Mouse (Mus musculus) limb, embryonic 11.5 days (tissue): ENCODE results near the gene Safb2. TPM values are rescaled to one million over a fixed set of nuclear protein-coding genes. Genes with fewer than 3 reads are reported as not detected.

Experiments
- ATAC-seq: fragments of 200-750 bp; cut with Nextera tagmentation; 2 replicates; pipeline ENCODE4 v1.8.0; 2017; ENCODE audit warnings: low read depth; ENCODE audit not compliant: insufficient number of reproducible peaks, low FRiP score, low TSS enrichment
- DNase-seq: peaks from one replicate; pipeline ENCODE4 v3.0.0-alpha.2; 2015; ENCODE audit warnings: low spot score
- H3K27ac ChIP-seq: fragments of 300-500 bp; sonication (generic); replicated peaks from 2 replicates; pipeline ENCODE4 v1.5.1; 2014; ENCODE audit warnings: low read depth, mild to moderate bottlenecking, low read length
- H3K27me3 ChIP-seq: fragments of 300-500 bp; sonication (generic); 2 replicates; pipeline ENCODE4 v1.6.1; 2014; ENCODE audit warnings: mild to moderate bottlenecking, low read length, mixed read lengths; ENCODE audit not compliant: control insufficient read depth, insufficient read depth
- H3K36me3 ChIP-seq: fragments of 300-500 bp; sonication (generic); 2 replicates; pipeline ENCODE4 v1.6.1; 2014; ENCODE audit warnings: mild to moderate bottlenecking, low read length, moderate library complexity, mixed read lengths; ENCODE audit not compliant: control insufficient read depth, insufficient read depth
- H3K4me1 ChIP-seq: fragments of 300-500 bp; sonication (generic); 2 replicates; pipeline ENCODE4 v1.6.1; 2014; ENCODE audit warnings: low read length, mixed read lengths; ENCODE audit not compliant: control insufficient read depth, insufficient read depth
- H3K4me2 ChIP-seq: fragments of 300-500 bp; sonication (generic); 2 replicates; pipeline ENCODE4 v1.6.1; 2014; ENCODE audit warnings: low read depth, mild to moderate bottlenecking, moderate library complexity; ENCODE audit not compliant: severe bottlenecking
- H3K4me3 ChIP-seq: fragments of 300-500 bp; sonication (generic); 2 replicates; pipeline ENCODE4 v1.5.1; 2014; ENCODE audit warnings: low read depth, low read length
- H3K9ac ChIP-seq: fragments of 300-500 bp; sonication (generic); 2 replicates; pipeline ENCODE4 v1.6.1; 2014; ENCODE audit warnings: mild to moderate bottlenecking, low read length
- H3K9me3 ChIP-seq: fragments of 300-500 bp; sonication (generic); 2 replicates; pipeline ENCODE4 v1.6.1; 2016; ENCODE audit warnings: low read length; ENCODE audit not compliant: control insufficient read depth
- WGBS: fragments of 180-500 bp; shearing (Covaris S2); extraction: QIAGEN DNeasy Blood & Tissue Kit; methylation state at CpG from one replicate; pipeline ENCODE4 v1.1.7; 2014; 5-methylcytosine and 5-hydroxymethylcytosine counted together
- polyA plus RNA-seq: library from polyadenylated mRNA; unstranded; fragments of >200 nt; fragmentation: Nextera tagmentation; extraction: Ambion mirVana; gene quantifications from 2 replicates; pipeline ENCODE4 v1.2.1, GENCODE M21; 2014

The Safb2 gene
- polyA plus RNA-seq, 1 experiment from 2014 or later: 65.3 TPM

DNA sequence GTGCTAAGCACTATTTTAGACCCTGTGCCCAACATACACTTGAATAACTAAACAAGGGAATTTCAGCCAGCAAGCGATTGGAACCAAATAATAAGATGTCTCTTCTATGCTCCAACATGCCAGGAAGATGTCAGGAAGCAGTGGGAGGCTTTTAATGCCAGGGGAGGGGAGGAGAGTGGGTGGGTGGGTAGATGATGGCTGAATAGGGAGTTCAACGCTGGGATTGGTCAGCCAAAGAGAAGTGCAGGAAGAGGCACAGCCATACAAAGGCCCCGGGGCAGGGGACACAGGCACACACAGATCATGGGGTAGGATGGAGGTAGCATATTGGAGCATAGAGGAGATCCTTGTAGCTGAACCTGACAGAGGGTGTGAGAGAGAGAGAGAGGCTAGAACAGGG lies 47.5 kb downstream of the Safb2 start:
- 77% methylated on average over 3 of the region's 3 CpGs for WGBS
- ATAC-seq: no peak

DNA sequence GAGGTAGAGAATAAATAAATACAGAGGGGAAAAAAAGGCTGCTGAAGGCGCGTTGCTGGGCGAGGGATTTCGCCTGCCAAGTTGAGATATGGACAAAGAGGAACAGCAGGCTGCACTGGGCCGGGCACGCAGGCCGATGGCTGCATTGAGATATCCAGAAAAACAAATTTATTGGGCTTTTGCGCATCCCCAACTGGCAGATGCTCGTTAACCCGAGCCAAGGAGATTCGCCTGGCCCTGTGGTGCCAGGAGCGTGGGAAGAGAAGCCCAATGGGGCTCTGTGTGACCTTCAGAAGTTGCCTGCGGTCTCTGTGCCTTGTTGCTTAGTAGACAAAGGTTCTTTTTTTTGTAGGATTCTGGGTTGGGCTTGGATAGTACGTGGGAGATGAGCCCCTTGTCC lies 48.2 kb downstream of the Safb2 start:
- Histone ChIP-seq H3K27me3 (no peaks in the 10 kb centered on the region), H3K4me2 (no peak overlapping the region), H3K9me3 (no peaks in the 10 kb centered on the region), H3K36me3 (no peaks in the 10 kb centered on the region), H3K4me3 (no peak overlapping the region), H3K9ac (no peak overlapping the region), H3K4me1 (no peaks in the 10 kb centered on the region), H3K27ac (no peak overlapping the region)
- ATAC-seq (no peak), DNase-seq (no peak)
- WGBS: 78% methylated on average over 14 of the region's 14 CpGs

More for the DNA sequence above, 47.5 kb downstream of the Safb2 start:
- no peak for DNase-seq
- no peaks in the 10 kb centered on the region for H3K27me3 ChIP-seq
- H3K9me3 ChIP-seq: no peaks in the 10 kb centered on the region
- H3K36me3 ChIP-seq: no peaks in the 10 kb centered on the region
- H3K4me2 ChIP-seq: no peak overlapping the region
- no peak overlapping the region for H3K27ac ChIP-seq
- no peaks in the 10 kb centered on the region for H3K4me1 ChIP-seq
- H3K4me3 ChIP-seq: no peak overlapping the region
- H3K9ac ChIP-seq: no peak overlapping the region

DNA sequence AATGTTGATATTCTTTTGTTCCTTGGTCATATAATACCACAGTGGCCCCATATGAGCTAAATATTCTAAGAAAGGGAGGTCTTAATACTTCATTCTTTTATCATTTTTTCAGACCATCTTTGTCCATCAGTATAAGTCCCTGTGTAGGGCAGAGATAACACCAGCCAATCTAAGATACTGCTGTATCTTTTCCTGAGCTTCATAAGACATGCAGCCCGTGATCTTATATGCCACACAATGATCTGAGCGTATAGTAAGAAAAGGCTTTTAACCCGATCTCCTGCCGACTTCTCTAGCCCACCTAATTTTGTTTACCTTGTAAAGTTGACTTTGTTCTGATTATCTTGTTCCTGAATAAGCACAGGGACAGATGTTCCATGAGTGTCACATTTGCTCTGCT lies 59.4 kb downstream of the Safb2 start:
- no peaks in the 10 kb centered on the region for H3K4me1 ChIP-seq
- H3K9me3 ChIP-seq: no peaks in the 10 kb centered on the region
- no peaks in the 10 kb centered on the region for H3K27me3 ChIP-seq
- H3K9ac ChIP-seq: no peak overlapping the region
- H3K27ac ChIP-seq: no peak overlapping the region
- no peaks in the 10 kb centered on the region for H3K36me3 ChIP-seq
- DNase-seq: no peak
- H3K4me3 ChIP-seq: no peak overlapping the region
- H3K4me2 ChIP-seq: no peak overlapping the region
- 80% methylated on average over 4 of the region's 4 CpGs for WGBS
- no peak for ATAC-seq

DNA sequence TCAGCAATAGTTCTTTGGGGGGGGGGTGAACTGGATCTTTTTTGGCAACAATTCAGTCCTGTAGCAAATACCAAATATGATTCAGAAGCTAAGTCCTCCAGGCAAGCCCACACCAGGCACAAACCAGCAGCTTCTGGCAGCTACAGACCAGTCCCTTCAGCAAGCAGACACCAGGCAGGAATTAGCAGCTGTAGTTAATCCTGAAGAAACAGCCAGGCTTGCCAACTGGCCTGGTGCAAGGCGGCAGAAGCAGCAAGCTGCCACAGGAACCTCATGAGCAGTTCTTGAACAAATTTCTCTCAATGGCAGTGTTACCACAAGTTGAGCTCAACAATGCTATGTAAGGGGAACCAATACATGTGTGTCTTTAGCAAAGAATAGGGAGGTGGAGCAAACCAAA lies 61.6 kb downstream of the Safb2 start:
- DNase-seq (no peak), ATAC-seq (no peak)
- Histone ChIP-seq H3K36me3 (no peaks in the 10 kb centered on the region), H3K9ac (no peak overlapping the region), H3K4me1 (no peaks in the 10 kb centered on the region), H3K27me3 (no peaks in the 10 kb centered on the region), H3K9me3 (no peaks in the 10 kb centered on the region), H3K4me2 (no peak overlapping the region), H3K4me3 (no peak overlapping the region), H3K27ac (no peak overlapping the region)
- 50% methylated on average over 1 of the region's 1 CpGs for WGBS

DNA sequence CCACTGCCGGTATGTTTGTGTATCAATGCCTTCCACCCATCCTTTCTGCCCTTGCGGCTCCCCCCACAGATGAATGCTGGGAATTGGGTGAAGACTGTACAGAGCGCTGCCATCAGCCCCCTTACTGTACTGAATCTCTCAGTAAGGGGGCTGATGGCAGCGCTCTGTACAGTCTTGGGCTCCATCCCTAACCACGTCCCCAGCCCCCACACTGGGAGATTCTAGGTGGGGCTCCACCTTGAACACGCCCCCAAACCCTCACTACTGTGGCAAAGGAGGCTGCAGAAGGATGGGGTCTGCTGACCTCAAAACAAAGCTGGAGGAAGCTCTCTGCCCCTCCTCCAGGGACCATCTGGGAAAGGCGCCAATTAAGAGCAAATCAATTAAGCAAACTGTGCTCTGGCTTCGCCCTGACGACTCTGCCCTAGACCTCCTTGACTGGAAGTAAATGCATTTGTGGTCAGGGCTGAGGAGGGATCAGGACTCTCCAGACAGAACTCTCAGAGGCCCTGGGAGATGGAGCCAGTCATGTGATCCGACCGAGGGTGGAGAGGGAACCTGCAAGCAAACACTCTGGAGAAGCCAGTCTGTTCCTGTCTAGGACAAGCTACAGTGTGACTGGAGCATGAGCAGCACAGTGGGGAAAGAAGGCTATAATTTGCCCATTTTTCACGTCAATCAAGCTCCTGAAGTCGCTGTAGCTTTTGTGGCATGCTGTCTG lies 68.5 kb downstream of the Safb2 start:
- peak; percentile 45 for DNase-seq
- 13% methylated on average over 13 of the region's 13 CpGs for WGBS
- peaks cover 2% of the 10 kb centered on the region; the same call in 1 of the 2 replicates for H3K9me3 ChIP-seq
- 0 out of 2 replicates have a peak, but pooled peaks have one; percentile 38 for ATAC-seq
- H3K4me2 ChIP-seq: peak overlapping the region; percentile 0; the same call in 1 of the 2 replicates
- no peaks in the 10 kb centered on the region for H3K36me3 ChIP-seq
- H3K4me3 ChIP-seq: no peak overlapping the region
- H3K27ac ChIP-seq: no peak overlapping the region
- peaks cover 11% of the 10 kb centered on the region; the same call in 1 of the 2 replicates for H3K4me1 ChIP-seq
- H3K27me3 ChIP-seq: peaks cover 32% of the 10 kb centered on the region
- no peak overlapping the region for H3K9ac ChIP-seq

DNA sequence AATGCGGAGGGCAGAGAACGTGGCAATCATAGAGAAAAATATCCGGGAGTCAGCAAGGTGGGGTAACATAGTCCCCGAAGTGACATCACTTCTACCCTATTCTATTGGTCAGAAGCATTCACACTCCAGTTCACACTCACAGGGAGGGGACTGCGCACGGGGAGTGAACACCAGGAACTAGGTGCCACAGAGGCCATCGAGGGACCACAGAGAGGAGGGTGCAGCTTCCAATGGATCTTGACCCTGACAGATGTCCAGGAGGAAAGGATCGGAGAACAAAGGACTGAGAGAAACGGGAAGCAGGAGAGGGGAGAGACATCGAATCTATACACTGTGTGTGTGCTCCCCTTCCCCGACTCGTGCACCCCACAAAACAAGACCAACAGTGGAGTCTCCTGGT lies 69.5 kb downstream of the Safb2 start:
- no peak for DNase-seq
- H3K4me2 ChIP-seq: no peak overlapping the region
- H3K9ac ChIP-seq: no peak overlapping the region
- no peak overlapping the region for H3K4me3 ChIP-seq
- 52% methylated on average over 12 of the region's 12 CpGs for WGBS
- H3K36me3 ChIP-seq: no peaks in the 10 kb centered on the region
- peaks cover 12% of the 10 kb centered on the region; the same call in 1 of the 2 replicates for H3K4me1 ChIP-seq
- H3K27ac ChIP-seq: no peak overlapping the region
- no peak for ATAC-seq
- peaks cover 42% of the 10 kb centered on the region for H3K27me3 ChIP-seq
- peaks cover 6% of the 10 kb centered on the region; the same call in 1 of the 2 replicates for H3K9me3 ChIP-seq

DNA sequence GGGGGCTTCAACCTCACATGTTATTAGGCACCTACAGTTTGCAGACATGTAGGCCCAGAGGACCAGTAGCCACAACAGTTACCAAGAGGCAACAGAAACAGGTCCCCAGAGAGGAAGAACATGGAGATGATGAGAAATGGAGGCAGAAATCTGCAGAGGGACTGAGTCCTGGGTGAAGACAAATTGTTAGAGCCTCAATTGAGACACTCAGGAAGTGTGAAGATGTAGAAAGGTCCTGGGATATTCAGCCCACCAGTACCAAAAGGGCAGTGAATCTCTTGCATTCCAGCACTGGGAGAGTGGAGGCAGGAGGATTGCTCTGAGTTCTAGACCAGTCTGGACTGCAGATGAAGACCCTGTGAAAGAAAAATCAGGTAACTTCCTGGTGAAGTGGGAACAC lies 70.1 kb downstream of the Safb2 start:
- H3K4me2 ChIP-seq: no peak overlapping the region
- no peaks in the 10 kb centered on the region for H3K36me3 ChIP-seq
- no peak overlapping the region for H3K27ac ChIP-seq
- ATAC-seq (no peak), DNase-seq (no peak)
- H3K4me1 ChIP-seq: peaks cover 12% of the 10 kb centered on the region; the same call in 1 of the 2 replicates
- H3K4me3 ChIP-seq: no peak overlapping the region
- peaks cover 44% of the 10 kb centered on the region for H3K27me3 ChIP-seq
- H3K9ac ChIP-seq: no peak overlapping the region
- H3K9me3 ChIP-seq: peaks cover 6% of the 10 kb centered on the region; the same call in 1 of the 2 replicates

DNA sequence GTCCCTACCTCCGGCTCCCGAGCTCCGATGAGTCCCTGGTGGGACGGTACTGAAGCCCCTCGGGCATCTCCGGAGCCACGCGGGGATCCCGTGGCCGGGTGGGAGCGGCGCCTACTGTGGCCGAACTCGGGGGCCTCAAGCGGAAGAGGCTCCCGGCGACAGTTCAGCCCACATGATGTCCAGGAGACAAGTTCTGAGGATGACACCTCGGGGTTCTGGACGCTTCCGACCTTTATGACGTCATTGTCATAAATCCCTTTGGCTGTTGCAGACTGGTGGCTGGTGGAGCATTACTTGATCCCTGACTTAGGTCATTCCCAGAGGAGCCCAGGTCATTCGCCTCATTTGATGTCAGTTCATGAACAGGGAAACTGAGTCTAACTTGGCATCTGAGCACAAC lies 72.1 kb downstream of the Safb2 start, which contains the start of gene Znrf4:
Gene Znrf4 (minus strand): TSS at position 122 of the 400 bp plus-strand sequence.
- H3K27me3 ChIP-seq: peaks cover 50% of the 10 kb centered on the region
- DNase-seq (no peak), ATAC-seq (no peak)
- peaks cover 6% of the 10 kb centered on the region; the same call in 1 of the 2 replicates for H3K9me3 ChIP-seq
- no peaks in the 10 kb centered on the region for H3K36me3 ChIP-seq
- H3K4me3 ChIP-seq: peak within 1 kb of the TSS; percentile 20
- no peak within 1 kb of the TSS for H3K27ac ChIP-seq
- peak within 1 kb of the TSS; percentile 20; the same call in 1 of the 2 replicates for H3K4me2 ChIP-seq
- WGBS: 54% methylated on average over 22 of the region's 22 CpGs
- no peak within 1 kb of the TSS for H3K9ac ChIP-seq
- H3K4me1 ChIP-seq: peaks cover 12% of the 10 kb centered on the region; the same call in 1 of the 2 replicates
